Mouse (Mus musculus): ENCODE measurements around the gene Mfsd12. TPM values are rescaled to one million over a fixed set of nuclear protein-coding genes. Genes with fewer than 3 reads are reported as not detected.

The Mfsd12 gene
- total and polyA plus RNA-seq, 3 experiments, result 5.2 to 9.5 (median 7.4) TPM

DNA sequence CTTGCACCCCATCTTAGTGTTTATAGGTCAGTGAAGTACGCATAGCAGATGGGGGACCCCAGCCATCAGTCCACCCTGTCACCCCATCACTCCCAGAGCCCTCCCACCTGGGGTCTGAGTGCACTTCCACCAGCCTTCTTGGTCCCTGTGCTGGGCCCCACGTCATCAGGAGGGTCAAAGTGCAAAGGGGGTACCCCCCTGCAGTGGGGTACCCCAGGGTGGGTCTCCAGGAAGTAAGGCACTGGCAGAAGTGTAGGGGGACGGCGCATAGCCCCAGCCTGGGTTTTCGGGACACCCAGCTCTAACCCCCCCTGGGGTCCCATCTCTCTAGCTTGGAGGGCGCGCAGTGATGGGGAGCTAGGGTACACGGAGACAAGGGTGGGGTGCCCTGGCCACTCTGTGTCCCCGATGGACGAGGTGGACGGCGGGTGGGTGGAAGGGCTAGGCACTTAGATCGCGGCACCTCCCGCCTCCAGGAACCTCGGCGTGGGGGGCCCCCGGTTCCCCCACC is 42.6 kb downstream of the Mfsd12 start:
- Histone ChIP-seq H3K9me3 (replicated peaks; ENCODE audit: low read length) (no peaks in the 10 kb centered on the region), H3K4me2 (ENCODE audit: insufficient read depth, low read depth, poor library complexity, severe bottlenecking) (no peak overlapping the region), H3K4me3 (replicated peaks in 1 of 3; ENCODE audit: low read depth in 2 of 3, low read length in 2 of 3, poor library complexity in 1 of 3) (no peak overlapping the region), H3K79me2 (replicated peaks; ENCODE audit: control insufficient read depth, extremely low read depth, insufficient read depth, poor library complexity, severe bottlenecking) (no peaks in the 10 kb centered on the region), H3K4me1 (ENCODE audit: control insufficient read depth in 1 of 2, insufficient read depth in 2 of 2) (peaks cover 0 to 6% of the 10 kb centered on the region in 2 experiments; a peak in 1 of 4 replicates), H3K9ac (ENCODE audit: insufficient read depth, low read depth) (no peak overlapping the region), H3K27ac (ENCODE audit: insufficient read depth, low read depth) (no peak overlapping the region), H3K27me3 (replicated peaks) (no peaks in the 10 kb centered on the region), H3K36me3 (replicated peaks in 1 of 2; ENCODE audit: control insufficient read depth in 1 of 2, insufficient read depth in 1 of 2, low read length in 1 of 2) (peaks cover 51 to 63% of the 10 kb centered on the region in 2 experiments)
- dilution Hi-C loops (cut with MboI; ENCODE audit: extremely low pct_ligation_motif_present, extremely low pct_unique_long_range_greater_than_20kb, low sequenced_read_pairs) (no loop called here), in situ Hi-C loops (cut with MboI; ENCODE audit: low pct_ligation_motif_present, low pct_unique_long_range_greater_than_20kb, low sequenced_read_pairs) (no loop called here)
- no peak for TF ChIP-seq USF1 (IDR thresholded peaks at IDR 0.05; ENCODE audit: low read depth, low read length)
- no peak for TF ChIP-seq E2F4 (IDR thresholded peaks at IDR 0.05; ENCODE audit: insufficient replicate concordance, low read depth, low read length)
- no peak for TF ChIP-seq SIN3A (IDR thresholded peaks at IDR 0.05; ENCODE audit: low read length)
- TF ChIP-seq USF2 (conservative IDR thresholded peaks at IDR 0.05; ENCODE audit: low read depth, low read length), result no peak
- no peak for TF ChIP-seq MEF2A (IDR thresholded peaks at IDR 0.05; ENCODE audit: borderline replicate concordance, low read depth, low read length)
- no peak for TF ChIP-seq TBP (conservative IDR thresholded peaks at IDR 0.05; ENCODE audit: low read depth, low read length)
- TF ChIP-seq ETS1 (conservative IDR thresholded peaks at IDR 0.05; ENCODE audit: low read depth, low read length), result no peak
- TF ChIP-seq HCFC1 (IDR thresholded peaks at IDR 0.05; ENCODE audit: low read depth, low read length), result no peak
- TF ChIP-seq RAD21 (IDR thresholded peaks at IDR 0.05; ENCODE audit: low read depth, low read length), result no peak
- no peak for TF ChIP-seq CHD2 (IDR thresholded peaks at IDR 0.05; ENCODE audit: low read length)
- no peak for TF ChIP-seq ELF1 (IDR thresholded peaks at IDR 0.05; ENCODE audit: low read depth, low read length)
- TF ChIP-seq POLR2A (IDR thresholded peaks at IDR 0.05; ENCODE audit: low read depth, low read length), result no peak
- no peak for TF ChIP-seq KAT2A (IDR thresholded peaks at IDR 0.05; ENCODE audit: insufficient replicate concordance, low read length)
- no peak for TF ChIP-seq SMC3 (IDR thresholded peaks at IDR 0.05; ENCODE audit: low read depth, low read length)
- TF ChIP-seq JUN (IDR thresholded peaks at IDR 0.05; ENCODE audit: insufficient read depth, low read depth, low read length), result no peak
- TF ChIP-seq UBTF (IDR thresholded peaks at IDR 0.05; ENCODE audit: low read depth, low read length), result no peak
- TF ChIP-seq EP300 (IDR thresholded peaks at IDR 0.05; ENCODE audit: low read length), result no peak
- no peak for TF ChIP-seq PAX5 (IDR thresholded peaks at IDR 0.05; ENCODE audit: low read length)
- no peak for DNase-seq (ENCODE audit: extremely low read depth)

- DNase-seq (ENCODE audit: extremely low read depth), result no peak
- H3K4me1 ChIP-seq (ENCODE audit: control insufficient read depth in 1 of 2, insufficient read depth in 2 of 2), result peaks cover 0 to 8% of the 10 kb centered on the region in 2 experiments; a peak in 1 of 4 replicates
- no peak overlapping the region for H3K9ac ChIP-seq (ENCODE audit: insufficient read depth, low read depth)
- TF ChIP-seq ZC3H11A (IDR thresholded peaks at IDR 0.05; ENCODE audit: low read depth, low read length) (no peak), PAX5 (IDR thresholded peaks at IDR 0.05; ENCODE audit: low read length) (no peak), RAD21 (IDR thresholded peaks at IDR 0.05; ENCODE audit: low read depth, low read length) (no peak), ZMIZ1 (IDR thresholded peaks at IDR 0.05; ENCODE audit: low read depth, low read length) (no peak), ZNF384 (IDR thresholded peaks at IDR 0.05; ENCODE audit: low read depth, low read length) (no peak), MXI1 (IDR thresholded peaks at IDR 0.05; ENCODE audit: low read depth, low read length) (no peak), BHLHE40 (IDR thresholded peaks at IDR 0.05; ENCODE audit: low read depth, low read length) (no peak), TCF12 (IDR thresholded peaks at IDR 0.05; ENCODE audit: low read depth, low read length) (no peak), JUN (IDR thresholded peaks at IDR 0.05; ENCODE audit: insufficient read depth, low read depth, low read length) (no peak), MAZ (IDR thresholded peaks at IDR 0.05; ENCODE audit: low read depth, low read length) (no peak), USF1 (IDR thresholded peaks at IDR 0.05; ENCODE audit: low read depth, low read length) (no peak), CTCF (conservative IDR thresholded peaks at IDR 0.05 in 1 of 2, IDR thresholded peaks at IDR 0.05 in 1 of 2; ENCODE audit: low read depth in 2 of 2, low read length in 2 of 2) (no peak), NELFE (IDR thresholded peaks at IDR 0.05; ENCODE audit: low read depth, low read length) (no peak)
- no peaks in the 10 kb centered on the region for H3K79me2 ChIP-seq (replicated peaks; ENCODE audit: control insufficient read depth, extremely low read depth, insufficient read depth, poor library complexity, severe bottlenecking)
- peaks cover 57 to 67% of the 10 kb centered on the region in 2 experiments for H3K36me3 ChIP-seq (replicated peaks in 1 of 2; ENCODE audit: control insufficient read depth in 1 of 2, insufficient read depth in 1 of 2, low read length in 1 of 2)
- dilution Hi-C loops (cut with MboI; ENCODE audit: extremely low pct_ligation_motif_present, extremely low pct_unique_long_range_greater_than_20kb, low sequenced_read_pairs) (no loop called here), in situ Hi-C loops (cut with MboI; ENCODE audit: low pct_ligation_motif_present, low pct_unique_long_range_greater_than_20kb, low sequenced_read_pairs) (no loop called here)
- no peak overlapping the region for H3K27ac ChIP-seq (ENCODE audit: insufficient read depth, low read depth)
- H3K4me2 ChIP-seq (ENCODE audit: insufficient read depth, low read depth, poor library complexity, severe bottlenecking), result no peak overlapping the region
- H3K4me3 ChIP-seq (replicated peaks in 1 of 3; ENCODE audit: low read depth in 2 of 3, low read length in 2 of 3, poor library complexity in 1 of 3), result no peak overlapping the region
- no peaks in the 10 kb centered on the region for H3K9me3 ChIP-seq (replicated peaks; ENCODE audit: low read length)
- H3K27me3 ChIP-seq (replicated peaks), result no peaks in the 10 kb centered on the region
These were observed 43.3 kb downstream of the Mfsd12 start for GRCm38 (mm10) chr10:81400371-81401204.
